Mouse (Mus musculus): ENCODE results near the gene AC140267.1.
A peak's percentile ranks its signal among the peaks of the same experiment; 100 is the strongest.

The AC140267.1 gene

DNA sequence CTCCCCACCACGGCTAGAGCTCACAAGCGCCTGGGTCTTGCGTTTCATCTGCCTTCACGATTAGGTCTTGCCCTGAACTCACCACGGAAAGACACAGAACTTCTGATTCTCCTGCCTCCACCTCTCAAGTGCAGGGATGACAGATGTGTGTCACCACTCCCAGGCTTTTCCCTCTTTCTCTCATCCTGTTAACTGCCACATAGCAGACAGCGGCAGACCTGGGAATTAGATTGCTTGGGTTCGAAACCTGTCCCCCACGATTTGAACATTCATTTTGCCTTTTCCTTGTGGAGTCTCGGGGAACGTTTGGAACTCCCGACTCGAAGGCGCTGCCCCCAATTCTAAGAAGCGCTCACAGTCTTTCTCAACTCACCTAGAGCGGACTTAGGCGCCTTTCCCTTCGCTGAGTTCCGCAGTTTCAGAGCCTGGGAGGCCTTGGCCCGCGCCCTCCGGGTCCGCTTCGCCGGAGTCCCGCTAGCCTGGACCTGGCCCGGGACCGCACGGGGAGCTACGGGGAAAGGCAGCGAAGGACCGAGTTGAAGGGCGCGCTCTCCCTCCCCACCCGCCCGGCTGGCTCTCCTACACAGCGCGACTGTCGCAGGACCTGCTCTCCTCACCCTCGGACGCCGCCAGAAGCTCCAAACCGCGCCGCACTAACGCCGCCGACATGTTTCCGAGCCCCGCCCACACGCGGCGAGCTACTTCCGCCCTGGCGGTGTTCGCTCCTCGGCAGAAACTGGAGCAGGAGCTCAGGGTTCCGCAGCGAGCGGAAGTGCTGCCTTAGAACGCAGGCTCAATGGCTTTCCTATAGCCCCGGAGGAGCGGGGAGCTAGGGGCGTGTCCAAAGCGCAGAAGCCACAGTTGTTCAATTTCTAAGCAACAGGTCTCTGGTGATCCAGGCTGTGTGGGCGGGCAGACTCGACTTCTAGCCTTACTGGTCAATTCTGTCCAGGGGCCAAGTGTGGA lies 28.3 kb downstream of the AC140267.1 start, which contains the start of gene Rps19bp1:
Gene Rps19bp1, minus strand, starts transcription at position 706 of the 966 bp plus-strand sequence.
- DNase-seq (ENCODE audit: low read depth, low spot score): peak; percentile 97

DNA sequence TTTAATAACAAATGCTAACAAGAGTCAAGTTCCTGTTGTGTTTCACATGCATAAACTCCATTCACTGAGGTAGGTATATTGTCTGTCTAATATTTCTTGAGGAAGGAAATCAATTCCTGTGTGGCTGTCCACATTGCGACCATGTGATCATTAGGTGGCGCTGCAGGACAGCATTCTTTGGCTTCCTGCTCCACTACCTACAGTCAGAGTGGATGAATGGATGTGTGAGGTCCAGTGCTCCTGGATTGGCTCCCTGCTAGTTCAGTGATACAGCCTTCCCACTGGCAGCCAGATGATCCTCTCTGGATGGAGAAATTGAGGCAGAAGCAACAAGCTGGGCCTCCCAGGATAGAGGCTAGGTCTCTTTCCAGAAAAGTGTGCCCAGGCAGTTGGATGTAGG lies 30.6 kb downstream of the AC140267.1 start:
- DNase-seq (ENCODE audit: low read depth, low spot score): peak; percentile 87

DNA sequence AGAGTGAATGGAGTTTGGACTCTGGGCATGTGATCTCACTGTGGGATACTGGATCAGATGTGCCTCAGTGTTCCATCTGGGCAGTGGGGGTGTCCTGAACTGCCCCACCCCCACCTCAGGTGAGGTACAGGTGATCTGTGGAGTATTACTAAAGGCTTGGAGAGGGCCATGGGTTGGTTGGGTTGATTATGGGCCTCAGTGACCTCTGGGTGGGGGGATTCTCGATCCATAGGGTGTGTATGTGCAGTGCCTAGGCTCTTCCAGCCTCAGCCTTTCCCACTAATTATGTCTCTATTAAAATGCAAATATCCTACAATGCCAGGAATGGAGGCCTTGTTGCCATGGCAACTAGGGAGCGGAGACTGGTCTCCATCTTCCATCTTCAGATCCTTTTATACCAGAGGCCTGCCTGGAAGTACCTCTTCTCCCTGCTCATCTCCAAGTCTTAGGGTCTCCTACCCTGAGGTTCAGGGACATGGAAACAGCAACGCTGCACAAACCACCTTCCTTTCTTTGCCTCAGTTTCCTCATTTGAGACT lies 36.3 kb downstream of the AC140267.1 start:
- peak; percentile 64 for DNase-seq (ENCODE audit: low read depth, low spot score)

- DNase-seq (ENCODE audit: low read depth, low spot score): no peak
Observed at GRCm38 (mm10) chr15:80277107-80277506, 41.5 kb downstream of the AC140267.1 start.

DNA sequence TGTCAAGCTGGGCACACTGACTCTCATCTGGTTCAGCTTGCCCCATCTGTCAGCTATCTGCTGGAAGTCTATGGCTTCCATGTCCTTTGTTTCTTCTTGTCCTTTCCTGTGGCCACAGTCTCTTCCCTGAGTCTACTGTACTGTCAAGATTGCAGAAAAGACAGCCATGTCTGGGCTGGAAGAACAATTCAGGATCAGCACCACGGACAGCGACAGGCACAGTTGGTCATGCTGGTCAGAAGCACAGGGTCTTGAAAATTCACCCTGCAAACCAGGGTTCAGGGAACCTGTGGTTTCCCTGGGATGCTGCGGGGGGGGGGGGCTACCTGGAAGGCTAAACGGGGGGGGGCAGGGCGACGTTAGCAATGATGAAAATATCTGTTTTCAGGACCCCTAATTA lies 42.0 kb downstream of the AC140267.1 start:
- DNase-seq (ENCODE audit: low read depth, low spot score): peak; percentile 73

- no peak for DNase-seq (ENCODE audit: low read depth, low spot score)
Observed at GRCm38 (mm10) chr15:80278121-80278759, 42.6 kb downstream of the AC140267.1 start.

GRCm38 (mm10) chr15:80279053-80279452 lies 43.4 kb downstream of the AC140267.1 start:
- DNase-seq (ENCODE audit: low read depth, low spot score): no peak

DNA sequence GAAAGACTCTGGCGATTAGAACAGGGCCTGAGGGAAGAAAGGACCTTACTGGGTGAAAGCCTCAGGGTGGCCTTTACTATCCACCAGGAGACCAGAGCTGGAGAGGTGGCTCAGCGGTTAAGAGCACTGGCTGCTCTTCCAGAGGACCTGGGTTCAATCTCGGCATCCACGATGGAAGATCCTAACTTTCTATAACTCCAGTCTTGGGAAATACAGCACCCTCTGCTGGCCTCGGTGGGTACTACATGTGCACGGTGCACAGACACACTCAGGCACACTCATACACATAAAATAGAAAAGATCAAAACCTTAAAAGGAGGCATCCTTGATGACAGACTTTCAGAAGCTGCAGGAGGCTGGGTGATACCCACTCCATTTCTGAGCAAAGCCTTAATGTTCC lies 45.0 kb downstream of the AC140267.1 start:
- DNase-seq (ENCODE audit: low read depth, low spot score): peak; percentile 80

Measured in ES-CJ7 (cell line).